Mouse (Mus musculus) limb, embryonic 14.5 days (tissue): Measurements from ENCODE around the gene Aatf. TPM values are rescaled to one million over a fixed set of nuclear protein-coding genes. Genes with fewer than 3 reads are reported as not detected.

Source experiments
- ATAC-seq: fragments of 200-750 bp; cut with Nextera tagmentation; 2 replicates; pipeline ENCODE4 v1.8.0; 2017; ENCODE audit warnings: low read depth, moderate number of reproducible peaks, moderate TSS enrichment; ENCODE audit not compliant: low FRiP score
- DNase-seq: peaks from one replicate; pipeline ENCODE4 v3.0.0-alpha.2; 2015; ENCODE audit warnings: low spot score
- H3K27ac ChIP-seq: fragments of 300-500 bp; sonication (generic); replicated peaks from 2 replicates; pipeline ENCODE4 v1.5.1; 2014; ENCODE audit warnings: low read depth, mild to moderate bottlenecking, low read length, moderate library complexity, mixed read lengths
- H3K27me3 ChIP-seq: fragments of 300-500 bp; sonication (generic); 2 replicates; pipeline ENCODE4 v1.6.1; 2014; ENCODE audit warnings: low read length, mixed read lengths; ENCODE audit not compliant: control insufficient read depth, insufficient read depth
- H3K36me3 ChIP-seq: fragments of 300-500 bp; sonication (generic); 2 replicates; pipeline ENCODE4 v1.6.1; 2014; ENCODE audit warnings: mild to moderate bottlenecking, low read length, moderate library complexity, mixed read lengths; ENCODE audit not compliant: control insufficient read depth, insufficient read depth
- H3K4me1 ChIP-seq: fragments of 300-500 bp; sonication (generic); 2 replicates; pipeline ENCODE4 v1.6.1; 2014; ENCODE audit warnings: antibody characterized with exemption, low read length, mixed read lengths; ENCODE audit not compliant: control insufficient read depth, insufficient read depth
- H3K4me2 ChIP-seq: fragments of 300-500 bp; sonication (generic); replicated peaks from 2 replicates; pipeline ENCODE4 v1.6.1; 2014; ENCODE audit warnings: low read depth, mild to moderate bottlenecking, low read length, moderate library complexity; ENCODE audit not compliant: severe bottlenecking
- H3K4me3 ChIP-seq: fragments of 300-500 bp; sonication (generic); replicated peaks from 2 replicates; pipeline ENCODE4 v1.5.1; 2014; ENCODE audit warnings: low read length
- H3K9ac ChIP-seq: fragments of 300-500 bp; sonication (generic); 2 replicates; pipeline ENCODE4 v1.6.1; 2014; ENCODE audit warnings: mild to moderate bottlenecking, low read depth, low read length, moderate library complexity; ENCODE audit not compliant: severe bottlenecking
- H3K9me3 ChIP-seq: fragments of 300-500 bp; sonication (generic); 2 replicates; pipeline ENCODE4 v1.6.1; 2016; ENCODE audit warnings: low read length; ENCODE audit not compliant: control insufficient read depth
- POLR2A ChIP-seq: fragments of 200-500 bp; IDR thresholded peaks from 2 replicates; pipeline ENCODE4 v1.8.0; 2012; ENCODE audit warnings: inconsistent platforms, mild to moderate bottlenecking, moderate library complexity, borderline replicate concordance; ENCODE audit not compliant: insufficient read depth, insufficient read length; ENCODE audit errors: extremely low read depth
- WGBS: fragments of 180-500 bp; shearing (Covaris S2); extraction: QIAGEN DNeasy Blood & Tissue Kit; methylation state at CpG from one replicate; pipeline ENCODE4 v1.1.7; 2014; 5-methylcytosine and 5-hydroxymethylcytosine counted together
- polyA plus RNA-seq, 2 experiments: library from polyadenylated mRNA; depleted of rRNA in 1 of 2; stranded (reverse) in 1 of 2; unstranded in 1 of 2; fragments of >200 nt; fragmentation: Nextera tagmentation in 1 of 2; extraction: Ambion mirVana in 1 of 2; gene quantifications; 2 replicates each; pipeline versions ENCODE4 v1.2.1 to v1.2.3; 2012 to 2014

Gene Aatf
- polyA plus RNA-seq, 2 experiments: 12.3 to 44.8 TPM

DNA sequence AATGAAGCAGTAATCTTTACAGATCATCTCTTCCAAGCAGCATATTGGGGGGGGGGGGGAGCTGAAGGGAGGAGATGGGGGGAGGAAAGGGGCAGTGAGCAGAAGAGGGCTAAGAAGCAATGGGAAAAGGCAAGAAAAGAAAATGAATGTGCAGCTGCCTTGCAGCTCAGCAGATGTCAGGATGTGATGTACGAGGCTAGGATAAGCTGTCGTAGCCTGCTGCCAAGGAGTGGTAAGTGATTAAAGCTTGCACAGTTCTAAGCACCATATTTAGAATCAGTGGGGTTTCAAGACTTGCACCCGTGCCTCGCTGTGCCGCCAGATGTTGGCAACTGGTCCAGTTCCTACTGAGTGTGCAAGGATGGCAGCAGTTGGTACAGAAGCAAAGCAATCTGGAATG is 48.8 kb downstream of the Aatf start:
- WGBS: 57% methylated on average over 5 of the region's 5 CpGs
- ATAC-seq: no peak

GRCm38 (mm10) chr11:84453901-84454300 is 59.4 kb downstream of the Aatf start:
- 83% methylated on average over 7 of the region's 7 CpGs for WGBS

More for the DNA sequence above, 48.8 kb downstream of the Aatf start:
- H3K9me3 ChIP-seq: no peaks in the 10 kb centered on the region
- H3K27me3 ChIP-seq: no peaks in the 10 kb centered on the region
- H3K4me1 ChIP-seq: no peaks in the 10 kb centered on the region
- no peak overlapping the region for H3K27ac ChIP-seq
- peaks cover 22% of the 10 kb centered on the region for H3K36me3 ChIP-seq
- DNase-seq: no peak
- TF ChIP-seq POLR2A: no peak
- H3K9ac ChIP-seq: no peak overlapping the region
- H3K4me3 ChIP-seq: no peak overlapping the region
- H3K4me2 ChIP-seq: no peak overlapping the region

GRCm38 (mm10) chr11:84442554-84443331 is 70.6 kb downstream of the Aatf start:
- no peak for TF ChIP-seq POLR2A
- 81% methylated on average over 4 of the region's 4 CpGs for WGBS
- H3K27me3 ChIP-seq: no peaks in the 10 kb centered on the region
- no peak overlapping the region for H3K4me3 ChIP-seq
- H3K36me3 ChIP-seq: peaks cover 30% of the 10 kb centered on the region
- H3K9me3 ChIP-seq: no peaks in the 10 kb centered on the region
- H3K27ac ChIP-seq: no peak overlapping the region
- no peak overlapping the region for H3K4me2 ChIP-seq
- ATAC-seq (no peak), DNase-seq (no peak)
- no peaks in the 10 kb centered on the region for H3K4me1 ChIP-seq
- no peak overlapping the region for H3K9ac ChIP-seq

More at GRCm38 (mm10) chr11:84453901-84454300, 59.4 kb downstream of the Aatf start:
- no peaks in the 10 kb centered on the region for H3K36me3 ChIP-seq
- no peaks in the 10 kb centered on the region for H3K9me3 ChIP-seq
- no peak overlapping the region for H3K4me2 ChIP-seq
- no peak for DNase-seq
- H3K27me3 ChIP-seq: no peaks in the 10 kb centered on the region
- no peak overlapping the region for H3K27ac ChIP-seq
- no peak overlapping the region for H3K4me3 ChIP-seq
- no peak for ATAC-seq
- no peaks in the 10 kb centered on the region for H3K4me1 ChIP-seq
- no peak overlapping the region for H3K9ac ChIP-seq
- TF ChIP-seq POLR2A: no peak

GRCm38 (mm10) chr11:84440402-84440801 is 72.9 kb downstream of the Aatf start:
- TF ChIP-seq POLR2A: no peak
- Histone ChIP-seq H3K4me3 (no peak overlapping the region), H3K4me2 (no peak overlapping the region), H3K9ac (no peak overlapping the region), H3K27ac (no peak overlapping the region), H3K27me3 (no peaks in the 10 kb centered on the region), H3K36me3 (peaks cover 30% of the 10 kb centered on the region), H3K9me3 (no peaks in the 10 kb centered on the region), H3K4me1 (no peaks in the 10 kb centered on the region)
- WGBS: 91% methylated on average over 3 of the region's 3 CpGs
- DNase-seq (no peak), ATAC-seq (no peak)

DNA sequence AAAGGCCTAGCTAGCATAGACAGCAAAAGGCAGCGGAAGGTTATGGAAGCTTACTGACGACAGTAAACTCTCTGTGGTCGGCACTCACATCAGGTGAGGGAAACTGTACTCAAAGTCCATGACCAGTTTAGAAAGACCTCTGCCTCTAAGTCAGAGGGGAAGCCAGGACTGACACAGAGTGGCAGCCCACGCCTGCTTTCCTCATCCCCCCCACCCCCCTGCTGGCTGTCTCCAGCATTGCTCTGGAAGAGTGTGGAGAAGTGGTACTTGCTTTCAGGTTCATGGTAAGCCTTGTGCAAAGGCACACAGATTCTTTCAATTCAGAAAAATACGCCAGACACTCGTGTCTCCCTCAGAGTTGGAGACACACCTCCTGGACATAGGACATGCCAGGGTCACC is 78.4 kb downstream of the Aatf start:
- WGBS: 65% methylated on average over 6 of the region's 6 CpGs
- Histone ChIP-seq H3K4me3 (no peak overlapping the region), H3K4me2 (no peak overlapping the region), H3K9me3 (no peaks in the 10 kb centered on the region), H3K27me3 (no peaks in the 10 kb centered on the region), H3K9ac (no peak overlapping the region), H3K4me1 (no peaks in the 10 kb centered on the region), H3K36me3 (peaks cover 14% of the 10 kb centered on the region), H3K27ac (no peak overlapping the region)
- ATAC-seq: no peak
- DNase-seq: no peak
- no peak for TF ChIP-seq POLR2A
